Comparison of ENCODE assay signal across 9 mouse cellular contexts in genomic region chr13:56581512-56581911, GRCm38 (mm10). TPM values are rescaled to one million over a fixed set of nuclear protein-coding genes. Genes with fewer than 3 reads are reported as not detected.
DNase-seq lines count a peak whose midpoint lies in the region; ATAC-seq lines count a peak whose summit lies in the region.
"Had no signal": no experiment of that assay in that cellular context is flagged by ENCODE, and none has a peak within 500 bp of the region (broad histone marks: within the 10 kb centered on the region; RNA-seq: fewer than 3 reads in every experiment).

No protein-coding gene starts in this region.

- H3K9ac ChIP-seq in liver, embryonic 11.5 days (ENCODE audit: low read depth, low read length): no peak overlapping the region
- H3K9ac ChIP-seq in embryonic facial prominence, embryonic 11.5 days (replicated peaks; ENCODE audit: low read length): peak overlapping the region; percentile 38; the same call in 1 of the 2 replicates
- H3K9ac ChIP-seq in hindbrain, embryonic 15.5 days: no peak overlapping the region

- 27% methylated on average over 3 of the region's 3 CpGs for WGBS in liver, embryonic 11.5 days
- WGBS in embryonic facial prominence, embryonic 11.5 days: 2% methylated on average over 3 of the region's 3 CpGs
- 12% methylated on average over 3 of the region's 3 CpGs for WGBS in hindbrain, embryonic 15.5 days

- 0 out of 2 replicates have a peak, but pooled peaks cover 2% of the 10 kb centered on the region for H3K4me1 ChIP-seq in liver, embryonic 11.5 days (replicated peaks; ENCODE audit: control insufficient read depth, insufficient read depth, low read length)
- H3K4me1 ChIP-seq in embryonic facial prominence, embryonic 11.5 days (ENCODE audit: control insufficient read depth, insufficient read depth, low read length): peaks cover 4% of the 10 kb centered on the region
- peaks cover 21% of the 10 kb centered on the region for H3K4me1 ChIP-seq in hindbrain, embryonic 15.5 days (replicated peaks)

- no peak for DNase-seq in liver, embryonic 11.5 days (ENCODE audit: low spot score)
- no peak for DNase-seq in liver
- DNase-seq in embryonic facial prominence, embryonic 11.5 days (ENCODE audit: low spot score): no peak
- DNase-seq in retina, embryonic 14.5 days (ENCODE audit: low spot score): peak; percentile 62
- DNase-seq in thymus, postnatal 4 days: no peak
- no peak for DNase-seq in adrenal gland, postnatal 25 days

- H3K27ac ChIP-seq in liver, embryonic 11.5 days (ENCODE audit: low read depth, low read length): peak overlapping the region; percentile 59; the same call in 1 of the 2 replicates
- H3K27ac ChIP-seq in embryonic facial prominence, embryonic 11.5 days (replicated peaks; ENCODE audit: low read depth, low read length): peak overlapping the region; percentile 93
- no peak overlapping the region for H3K27ac ChIP-seq in hindbrain, embryonic 15.5 days (replicated peaks)

- H3K27me3 ChIP-seq in liver, embryonic 11.5 days (replicated peaks; ENCODE audit: control insufficient read depth, insufficient read depth, low read length): no peaks in the 10 kb centered on the region
- no peaks in the 10 kb centered on the region for H3K27me3 ChIP-seq in embryonic facial prominence, embryonic 11.5 days (ENCODE audit: control insufficient read depth, insufficient read depth, low read length)
- H3K27me3 ChIP-seq in hindbrain, embryonic 15.5 days: no peaks in the 10 kb centered on the region

- no peaks in the 10 kb centered on the region for H3K9me3 ChIP-seq in liver, embryonic 11.5 days (ENCODE audit: control insufficient read depth, low read length)
- no peaks in the 10 kb centered on the region for H3K9me3 ChIP-seq in embryonic facial prominence, embryonic 11.5 days (replicated peaks; ENCODE audit: control insufficient read depth, low read length)
- no peaks in the 10 kb centered on the region for H3K9me3 ChIP-seq in hindbrain, embryonic 15.5 days

- H3K4me3 ChIP-seq in liver, embryonic 11.5 days (ENCODE audit: low read depth, low read length): no peak overlapping the region
- H3K4me3 ChIP-seq in embryonic facial prominence, embryonic 11.5 days (ENCODE audit: low read depth, low read length): no peak overlapping the region
- no peak overlapping the region for H3K4me3 ChIP-seq in hindbrain, embryonic 15.5 days

- H3K36me3 ChIP-seq in liver, embryonic 11.5 days (ENCODE audit: control insufficient read depth, insufficient read depth, low read length): no peaks in the 10 kb centered on the region
- H3K36me3 ChIP-seq in embryonic facial prominence, embryonic 11.5 days (replicated peaks; ENCODE audit: control insufficient read depth, insufficient read depth, low read depth, low read length): no peaks in the 10 kb centered on the region
- no peaks in the 10 kb centered on the region for H3K36me3 ChIP-seq in hindbrain, embryonic 15.5 days

- no peak for ATAC-seq in liver, embryonic 11.5 days (replicated peaks; ENCODE audit: low FRiP score)
- ATAC-seq in embryonic facial prominence, embryonic 11.5 days (replicated peaks; ENCODE audit: insufficient number of reproducible peaks, low FRiP score, low TSS enrichment, low read depth): peak; percentile 16
- peak; percentile 63 for ATAC-seq in hindbrain, embryonic 15.5 days (ENCODE audit: low FRiP score, low read depth)
- ATAC-seq in cerebellum, adult (ENCODE audit: insufficient number of reproducible peaks, low FRiP score, low TSS enrichment): no peak

- no peak overlapping the region for H3K4me2 ChIP-seq in liver, embryonic 11.5 days
- H3K4me2 ChIP-seq in embryonic facial prominence, embryonic 11.5 days (ENCODE audit: low read depth, low read length): no peak overlapping the region; the same call in 1 of the 2 replicates
- H3K4me2 ChIP-seq in hindbrain, embryonic 15.5 days: no peak overlapping the region

RNA-seq across cellular contexts. Expression of gene Tgfbi, which starts 27.8 kb away (rescaled TPM):
- polyA plus RNA-seq in liver, embryonic 11.5 days (2014; fragmentation: Nextera tagmentation; extraction: Ambion mirVana): 27.6 and 28.2 TPM in 2 replicates
- 85.8 and 93.6 TPM in 2 replicates for polyA plus RNA-seq in embryonic facial prominence, embryonic 11.5 days (2014; fragmentation: Nextera tagmentation; extraction: Ambion mirVana)
- 5.6 and 7.7 TPM in 2 replicates for polyA plus RNA-seq in hindbrain, embryonic 15.5 days (2015; fragmentation: Nextera tagmentation; extraction: Ambion mirVana)
- 26.5 and 32.9 TPM in 2 replicates for total RNA-seq in adrenal gland, postnatal 25 days (2021)

RNA-seq across cellular contexts. Expression of gene Lect2, which starts 33.2 kb away (rescaled TPM):
- polyA plus RNA-seq in liver, embryonic 11.5 days (2014; fragmentation: Nextera tagmentation; extraction: Ambion mirVana): 31.8 and 34.4 TPM in 2 replicates
- not detected in 2 replicates for polyA plus RNA-seq in embryonic facial prominence, embryonic 11.5 days (2014; fragmentation: Nextera tagmentation; extraction: Ambion mirVana)
- polyA plus RNA-seq in hindbrain, embryonic 15.5 days (2015; fragmentation: Nextera tagmentation; extraction: Ambion mirVana): 0.18 TPM in 1 of 2 replicates, not detected in the other
- 0.39 and 1.2 TPM in 2 replicates for total RNA-seq in adrenal gland, postnatal 25 days (2021)
- total RNA-seq: neutrophil, adult 5-6 weeks had no signal

RNA-seq across cellular contexts. Expression of gene Fbxl21, which starts 59.2 kb away (rescaled TPM):
- 1.2 and 1.3 TPM in 2 replicates for polyA plus RNA-seq in liver, embryonic 11.5 days (2014; fragmentation: Nextera tagmentation; extraction: Ambion mirVana)
- polyA plus RNA-seq in embryonic facial prominence, embryonic 11.5 days (2014; fragmentation: Nextera tagmentation; extraction: Ambion mirVana): 2.8 and 3.7 TPM in 2 replicates
- polyA plus RNA-seq in hindbrain, embryonic 15.5 days (2015; fragmentation: Nextera tagmentation; extraction: Ambion mirVana): 2.6 and 3.4 TPM in 2 replicates
- total RNA-seq in adrenal gland, postnatal 25 days (2021): 2.3 and 5.6 TPM in 2 replicates

Comparison
In these comparisons a context has a peak if more than half of its experiments do, and no peak if none do; other contexts are left out.
1. ATAC-seq: peak in embryonic facial prominence, embryonic 11.5 days (single experiment) and hindbrain, embryonic 15.5 days (single experiment); none in liver, embryonic 11.5 days (single experiment) and cerebellum, adult (single experiment).
2. RNA of gene Lect2, which starts 33.2 kb away (polyA plus RNA-seq): 31.8 to 34.4 TPM in liver, embryonic 11.5 days; 0.18 TPM in hindbrain, embryonic 15.5 days and not detected in embryonic facial prominence, embryonic 11.5 days; every median in the first group is over 10 times any median in the second.